10 mouse cellular contexts compared by ENCODE assay signal in the genomic region with DNA sequence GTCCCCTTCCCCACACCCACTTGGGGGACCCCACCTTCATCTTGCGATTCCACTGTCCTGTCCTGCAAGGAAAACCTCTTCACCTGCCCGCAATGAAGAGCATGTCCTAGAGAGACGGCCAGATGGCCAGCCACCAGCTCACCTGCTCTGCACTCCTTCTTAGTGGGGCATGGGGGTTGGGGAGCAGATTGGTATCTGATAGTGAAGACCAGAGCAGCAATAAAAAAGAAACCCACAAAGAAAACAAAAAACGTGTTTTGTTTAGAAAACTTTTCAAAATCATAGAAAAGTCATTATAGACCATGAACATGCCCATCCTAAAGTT. TPM values are rescaled to one million over a fixed set of nuclear protein-coding genes. Genes with fewer than 3 reads are reported as not detected.
DNase-seq lines count a peak whose midpoint lies in the region; ATAC-seq and TF ChIP-seq lines count a peak whose summit lies in the region.
"Had no signal": no experiment of that assay in that cellular context is flagged by ENCODE, and none has a peak within 500 bp of the region (broad histone marks: within the 10 kb centered on the region; RNA-seq: fewer than 3 reads in every experiment).

No protein-coding gene starts in this region.

- DNase-seq in heart, embryonic 10.5 days (ENCODE audit: low spot score): no peak
- no peak for DNase-seq in heart, adult 8-10 months (ENCODE audit: low spot score)
- DNase-seq in forebrain, embryonic 10.5 days (ENCODE audit: extremely low spot score, low spot score): no peak
- DNase-seq in liver, embryonic 11.5 days (ENCODE audit: low spot score): no peak
- DNase-seq in adrenal gland, postnatal 4 days (ENCODE audit: low spot score in 2 of 2): no peak
- DNase-seq in embryo, embryonic 10 days (ENCODE audit: low spot score): no peak
- DNase-seq: thymus, postnatal 14 days had no signal

- H3K27me3 ChIP-seq in heart, embryonic 10.5 days (ENCODE audit: insufficient read depth, poor library complexity, severe bottlenecking): peaks cover 61% of the 10 kb centered on the region
- H3K27me3 ChIP-seq in E14TG2a.4 (ENCODE audit: insufficient read depth, low read length): peaks cover 53% of the 10 kb centered on the region
- peaks cover 66% of the 10 kb centered on the region for H3K27me3 ChIP-seq in forebrain, embryonic 10.5 days (ENCODE audit: poor library complexity, severe bottlenecking)
- H3K27me3 ChIP-seq in liver, embryonic 11.5 days (replicated peaks; ENCODE audit: control insufficient read depth, insufficient read depth, low read length): peaks cover 60% of the 10 kb centered on the region

- no peak overlapping the region for H3K27ac ChIP-seq in heart, embryonic 10.5 days
- H3K27ac ChIP-seq in forebrain, embryonic 10.5 days: peak overlapping the region; percentile 66
- H3K27ac ChIP-seq in liver, embryonic 11.5 days (ENCODE audit: low read depth, low read length): no peak overlapping the region

- peak overlapping the region; percentile 46 for H3K4me3 ChIP-seq in heart, embryonic 10.5 days
- H3K4me3 ChIP-seq in E14TG2a.4 (replicated peaks; ENCODE audit: low read length): peak overlapping the region; percentile 61
- peak overlapping the region; percentile 41 for H3K4me3 ChIP-seq in forebrain, embryonic 10.5 days
- H3K4me3 ChIP-seq in liver, embryonic 11.5 days (ENCODE audit: low read depth, low read length): peak overlapping the region; percentile 12; the same call in 1 of the 2 replicates

- no peak overlapping the region for H3K9ac ChIP-seq in liver, embryonic 11.5 days (ENCODE audit: low read depth, low read length)

- H3K36me3 ChIP-seq in heart, embryonic 10.5 days: no peaks in the 10 kb centered on the region
- H3K36me3 ChIP-seq in E14TG2a.4 (ENCODE audit: insufficient read depth, low read length): no peaks in the 10 kb centered on the region
- no peaks in the 10 kb centered on the region for H3K36me3 ChIP-seq in forebrain, embryonic 10.5 days (replicated peaks)
- no peaks in the 10 kb centered on the region for H3K36me3 ChIP-seq in liver, embryonic 11.5 days (ENCODE audit: control insufficient read depth, insufficient read depth, low read length)

- H3K4me2 ChIP-seq in liver, embryonic 11.5 days: peak overlapping the region; percentile 41; the same call in 1 of the 2 replicates

- WGBS in heart, embryonic 10.5 days: 11% methylated on average over 4 of the region's 4 CpGs
- 13% methylated on average over 4 of the region's 4 CpGs for WGBS in forebrain, embryonic 10.5 days
- WGBS in liver, embryonic 11.5 days: 11% methylated on average over 4 of the region's 4 CpGs

- no peak for TF ChIP-seq CTCF in E14TG2a.4 (conservative IDR thresholded peaks at IDR 0.05; ENCODE audit: low read length)

- ATAC-seq in liver, embryonic 11.5 days (replicated peaks; ENCODE audit: low FRiP score): no peak
- ATAC-seq in erythroblast, adult 5-6 weeks (replicated peaks; ENCODE audit: low FRiP score, poor library complexity, severe bottlenecking): no peak

- peaks cover 13% of the 10 kb centered on the region for H3K4me1 ChIP-seq in heart, embryonic 10.5 days
- H3K4me1 ChIP-seq in E14TG2a.4 (replicated peaks; ENCODE audit: low read depth, low read length): peaks cover 35% of the 10 kb centered on the region
- peaks cover 34% of the 10 kb centered on the region for H3K4me1 ChIP-seq in forebrain, embryonic 10.5 days
- peaks cover 4% of the 10 kb centered on the region; the same call in 1 of the 2 replicates for H3K4me1 ChIP-seq in liver, embryonic 11.5 days (replicated peaks; ENCODE audit: control insufficient read depth, insufficient read depth, low read length)

- no peaks in the 10 kb centered on the region for H3K9me3 ChIP-seq in heart, embryonic 10.5 days
- no peaks in the 10 kb centered on the region for H3K9me3 ChIP-seq in E14TG2a.4 (ENCODE audit: low read length)
- H3K9me3 ChIP-seq in forebrain, embryonic 10.5 days: no peaks in the 10 kb centered on the region
- H3K9me3 ChIP-seq in liver, embryonic 11.5 days (ENCODE audit: control insufficient read depth, low read length): no peaks in the 10 kb centered on the region

RNA-seq across cellular contexts. Expression of gene Lhx2, which starts 40.4 kb away (rescaled TPM):
- 0.58 and 6.0 TPM in 2 replicates for polyA plus RNA-seq in heart, embryonic 10.5 days (2016; fragmentation: Nextera tagmentation; extraction: Ambion mirVana)
- total RNA-seq in heart, adult 8-10 months (2022): under 1 TPM in 1 of 4 experiments, not detected in 3; 0.24 TPM
- 108 and 115 TPM in 2 replicates for polyA plus RNA-seq in forebrain, embryonic 10.5 days (2016; fragmentation: Nextera tagmentation; extraction: Ambion mirVana)
- 10.5 and 11.0 TPM in 2 replicates for polyA plus RNA-seq in liver, embryonic 11.5 days (2014; fragmentation: Nextera tagmentation; extraction: Ambion mirVana)
- total RNA-seq in adrenal gland, postnatal 4 days (2021): 1 to 10 TPM in 1 of 2 experiments, under 1 TPM in 1; 0.39 to 1.2 TPM
- not detected in 2 replicates for total RNA-seq in erythroblast, adult 5-6 weeks (2015; ENCODE audit: low replicate concordance)
- not detected in 2 replicates for total RNA-seq in erythroblast, adult 5-6 weeks (2017; ENCODE audit: low replicate concordance)
- polyA plus RNA-seq: lung, embryonic 16.5 days had no signal
